Mouse (Mus musculus) thymus, postnatal 25 days (tissue): Measurements from ENCODE around the gene Rilp.
A peak's percentile ranks its signal among the peaks of the same experiment; 100 is the strongest.

Source experiments
- DNase-seq: peaks from one replicate; pipeline ENCODE4 v3.0.0; 2022

The Rilp gene

GRCm38 (mm10) chr11:75560530-75561409, 50.9 kb downstream of the Rilp start:
- peak; percentile 88 for DNase-seq

- DNase-seq = no peak
Measured at GRCm38 (mm10) chr11:75561410-75561791, 51.5 kb downstream of the Rilp start.
